Mouse (Mus musculus): Measurements from ENCODE around the gene Sorcs3. TPM values are rescaled to one million over a fixed set of nuclear protein-coding genes. Genes with fewer than 3 reads are reported as not detected.

The Sorcs3 gene
- 0.03 and 0.07 TPM in 2 replicates for polyA plus RNA-seq (2015; fragmentation: Nextera tagmentation; extraction: Ambion mirVana)

DNA sequence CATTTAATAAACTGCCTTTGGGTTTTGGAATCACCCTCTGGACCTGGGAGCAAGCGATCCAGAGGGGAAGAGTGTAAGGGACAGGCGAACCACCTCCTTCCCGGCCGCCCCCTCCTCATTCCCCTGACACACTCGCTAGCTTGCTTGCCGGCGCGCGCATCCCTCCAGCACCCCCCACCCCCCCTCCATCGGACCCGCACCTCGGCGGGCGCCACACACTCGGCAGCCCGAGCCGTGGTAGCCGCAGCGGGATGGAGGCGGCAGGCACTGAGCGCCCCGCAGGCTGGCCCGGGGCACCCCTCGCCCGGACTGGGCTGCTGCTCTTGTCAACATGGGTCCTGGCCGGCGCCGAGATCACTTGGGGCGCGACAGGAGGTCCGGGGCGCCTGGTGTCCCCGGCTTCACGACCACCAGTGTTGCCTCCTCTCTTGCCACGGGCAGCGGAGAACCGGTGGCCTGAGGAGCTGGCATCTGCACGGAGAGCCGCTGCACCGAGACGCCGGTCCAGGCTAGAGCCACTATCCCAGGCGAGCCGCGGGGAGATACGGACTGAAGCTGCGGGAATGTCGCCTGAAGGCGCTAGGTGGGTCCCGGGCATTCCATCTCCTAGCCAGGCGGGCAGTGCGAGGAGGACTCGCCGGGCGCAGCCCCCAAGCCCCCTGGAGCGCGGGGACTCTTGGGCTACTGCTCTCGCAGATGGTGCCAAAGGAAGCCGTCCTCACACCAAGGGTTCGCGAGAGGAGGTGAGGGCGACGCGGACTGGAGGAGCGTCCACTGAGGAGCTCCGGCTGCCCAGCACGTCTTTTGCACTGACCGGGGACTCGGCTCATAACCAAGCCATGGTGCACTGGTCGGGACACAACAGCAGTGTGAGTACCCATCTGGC is at the start of gene Sorcs3:
Gene Sorcs3 (plus strand): TSS at position 97 of the 886 bp plus-strand sequence.
- no peak for ATAC-seq (ENCODE audit: insufficient read depth)
- Histone ChIP-seq H3K36me3 (replicated peaks) (no peaks in the 10 kb centered on the region), H3K9ac (no peak within 1 kb of the TSS), H3K4me3 (replicated peaks) (no peak within 1 kb of the TSS; the same call in 1 of the 2 replicates), H3K27me3 (peaks cover 53% of the 10 kb centered on the region), H3K9me3 (replicated peaks) (no peaks in the 10 kb centered on the region), H3K4me2 (peak within 1 kb of the TSS; percentile 30), H3K4me1 (replicated peaks) (no peaks in the 10 kb centered on the region), H3K27ac (replicated peaks) (no peak within 1 kb of the TSS)
- WGBS (ENCODE audit: insufficient replicate concordance), result 2% methylated on average over 70 of the region's 70 CpGs

DNA sequence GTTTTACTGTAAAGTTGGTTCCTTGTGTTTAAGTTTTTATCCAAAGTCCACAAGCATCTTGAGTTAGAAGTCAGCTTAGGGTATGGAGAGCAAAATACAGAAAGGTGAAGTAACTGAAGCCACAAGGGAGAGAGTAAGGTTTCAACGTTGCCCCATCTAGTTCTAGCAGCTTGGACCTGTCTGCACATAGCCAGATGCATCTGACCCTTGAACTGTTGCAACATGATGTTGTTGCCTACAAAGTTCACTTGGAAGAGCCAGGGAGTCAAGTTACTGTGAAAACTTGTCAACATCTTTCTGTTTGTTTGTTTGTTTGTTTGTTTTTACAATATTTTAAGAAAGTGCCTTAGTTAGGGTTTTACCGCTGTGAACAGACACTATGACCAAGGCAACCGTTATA is 40.5 kb upstream of the Sorcs3 start:
- Histone ChIP-seq H3K4me2 (no peak overlapping the region), H3K27ac (replicated peaks) (no peak overlapping the region), H3K36me3 (replicated peaks) (no peaks in the 10 kb centered on the region), H3K9me3 (replicated peaks) (no peaks in the 10 kb centered on the region; the same call in 1 of the 2 replicates), H3K9ac (no peak overlapping the region), H3K4me1 (replicated peaks) (no peaks in the 10 kb centered on the region), H3K4me3 (replicated peaks) (no peak overlapping the region), H3K27me3 (no peaks in the 10 kb centered on the region)
- ATAC-seq (ENCODE audit: insufficient read depth), result no peak
- 79% methylated on average over 3 of the region's 3 CpGs for WGBS (ENCODE audit: insufficient replicate concordance)

DNA sequence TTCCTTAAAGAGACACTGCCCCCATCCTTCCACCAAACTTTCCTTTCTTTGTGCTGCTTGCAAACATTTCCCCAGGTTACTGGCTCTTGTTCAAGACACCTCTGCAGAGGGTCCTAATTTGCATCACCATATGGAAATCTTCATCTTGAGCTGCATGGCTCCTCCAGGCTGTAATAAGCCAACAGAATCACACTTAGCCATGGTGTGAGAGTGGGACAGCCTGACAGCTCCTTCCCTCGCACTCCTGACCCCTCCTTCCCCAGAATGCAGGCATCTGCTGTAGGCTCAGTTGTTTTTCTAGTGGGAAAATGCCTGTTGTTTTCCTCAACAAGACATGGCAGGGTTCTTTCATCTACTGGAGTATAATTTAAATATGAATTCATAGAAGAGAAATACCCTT is 38.7 kb upstream of the Sorcs3 start:
- 26% methylated on average over 1 of the region's 1 CpGs for WGBS (ENCODE audit: insufficient replicate concordance)
- Histone ChIP-seq H3K4me3 (replicated peaks) (no peak overlapping the region), H3K27me3 (no peaks in the 10 kb centered on the region), H3K4me2 (no peak overlapping the region), H3K4me1 (replicated peaks) (no peaks in the 10 kb centered on the region), H3K36me3 (replicated peaks) (no peaks in the 10 kb centered on the region), H3K9ac (no peak overlapping the region), H3K9me3 (replicated peaks) (no peaks in the 10 kb centered on the region; the same call in 1 of the 2 replicates), H3K27ac (replicated peaks) (no peak overlapping the region)
- no peak for ATAC-seq (ENCODE audit: insufficient read depth)

DNA sequence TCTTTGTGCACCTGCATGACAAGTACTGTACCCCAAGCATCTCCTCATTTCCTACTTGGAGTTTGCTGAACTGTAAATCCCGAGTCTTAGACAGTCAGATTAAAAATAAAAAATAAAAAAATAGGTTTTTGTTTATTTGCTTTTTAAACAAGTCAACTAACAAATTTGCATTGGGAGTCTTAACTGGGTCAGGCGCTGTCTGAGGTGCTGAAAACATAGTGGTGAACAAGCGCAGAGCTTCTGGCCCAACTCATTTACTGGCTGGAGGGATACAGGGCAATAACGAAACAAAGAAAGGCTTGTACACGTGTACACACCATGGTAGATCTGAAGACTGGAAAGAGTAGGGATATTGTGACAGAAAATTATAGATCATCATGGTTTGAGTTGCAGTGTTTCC is 37.5 kb upstream of the Sorcs3 start:
- 31% methylated on average over 5 of the region's 5 CpGs for WGBS (ENCODE audit: insufficient replicate concordance)
- H3K27me3 ChIP-seq, result no peaks in the 10 kb centered on the region
- no peak overlapping the region for H3K4me2 ChIP-seq
- H3K27ac ChIP-seq (replicated peaks), result no peak overlapping the region
- H3K4me1 ChIP-seq (replicated peaks), result no peaks in the 10 kb centered on the region
- H3K9ac ChIP-seq, result no peak overlapping the region
- ATAC-seq (ENCODE audit: insufficient read depth), result no peak
- no peak overlapping the region for H3K4me3 ChIP-seq (replicated peaks)
- no peaks in the 10 kb centered on the region for H3K36me3 ChIP-seq (replicated peaks)
- no peaks in the 10 kb centered on the region for H3K9me3 ChIP-seq (replicated peaks)

DNA sequence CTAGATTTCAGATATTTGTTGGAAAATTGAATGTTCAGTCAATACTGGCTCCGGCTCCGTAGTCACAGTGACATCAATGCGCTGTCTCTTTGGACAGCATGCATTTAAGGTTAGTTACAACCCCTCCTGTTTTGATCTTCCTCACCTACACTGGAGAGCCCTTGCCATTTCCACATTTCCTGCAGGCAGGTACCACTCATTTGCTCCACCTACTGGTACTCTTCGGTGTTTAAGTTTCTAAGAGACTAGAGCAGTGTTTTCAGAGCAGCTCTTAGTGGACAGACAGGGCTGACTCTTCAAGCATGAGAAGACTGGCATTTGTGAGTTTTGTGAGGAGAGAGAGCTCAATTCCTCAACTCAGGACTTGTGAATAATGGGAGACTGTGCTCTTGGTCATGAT is 31.1 kb upstream of the Sorcs3 start:
- Histone ChIP-seq H3K27me3 (no peaks in the 10 kb centered on the region), H3K9me3 (replicated peaks) (no peaks in the 10 kb centered on the region), H3K4me1 (replicated peaks) (no peaks in the 10 kb centered on the region), H3K27ac (replicated peaks) (no peak overlapping the region), H3K36me3 (replicated peaks) (no peaks in the 10 kb centered on the region), H3K9ac (no peak overlapping the region), H3K4me2 (no peak overlapping the region), H3K4me3 (replicated peaks) (no peak overlapping the region)
- 53% methylated on average over 4 of the region's 4 CpGs for WGBS (ENCODE audit: insufficient replicate concordance)
- no peak for ATAC-seq (ENCODE audit: insufficient read depth)

DNA sequence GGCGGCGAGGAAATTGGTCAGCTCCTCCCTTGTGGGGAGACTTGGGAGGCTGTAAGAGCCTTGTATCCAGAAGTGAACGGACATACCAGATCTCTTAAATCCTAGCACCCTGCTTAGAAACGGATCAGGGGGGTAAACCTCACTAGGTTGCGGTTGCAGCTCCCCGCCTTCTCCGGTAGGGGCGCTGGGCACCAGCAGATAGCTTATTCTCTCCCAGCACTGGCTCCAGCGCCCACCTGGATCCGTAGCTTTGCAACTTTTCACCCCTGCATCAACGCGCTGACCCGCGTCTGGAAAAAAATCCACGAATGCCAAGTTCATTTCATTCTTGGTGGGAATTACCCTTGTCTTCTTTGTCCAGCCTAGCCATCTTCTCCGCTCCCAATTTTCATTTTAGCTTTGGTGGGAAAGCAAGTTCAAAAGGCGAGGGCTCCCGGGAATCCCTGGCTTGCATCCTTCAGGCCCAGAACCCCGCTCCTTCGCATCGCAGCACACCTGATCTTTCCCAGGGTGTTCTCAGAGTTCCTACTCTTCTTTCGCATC is 1.8 kb upstream of the Sorcs3 start:
- peaks cover 53% of the 10 kb centered on the region for H3K27me3 ChIP-seq
- WGBS (ENCODE audit: insufficient replicate concordance), result 3% methylated on average over 22 of the region's 22 CpGs
- H3K27ac ChIP-seq (replicated peaks), result no peak overlapping the region

DNA sequence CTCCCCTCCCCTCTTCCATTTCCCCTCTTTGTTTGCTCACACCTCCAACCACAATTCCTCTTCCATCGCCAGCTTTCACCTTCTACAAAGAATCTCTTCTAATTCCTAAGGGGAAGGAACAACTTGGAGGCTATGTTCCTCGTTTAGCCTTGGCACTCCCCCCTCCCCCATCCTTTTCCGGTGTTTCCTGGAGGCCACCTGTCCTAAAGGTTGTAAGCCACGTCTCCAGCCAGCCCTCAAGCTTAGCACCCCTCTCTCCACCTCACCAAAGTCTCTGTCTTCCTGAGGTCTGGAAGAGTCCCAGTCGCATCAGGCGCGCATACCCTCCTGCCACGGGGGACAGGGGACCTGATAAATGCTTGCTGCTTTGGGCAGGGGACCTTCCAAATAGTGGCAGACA is 1.3 kb upstream of the Sorcs3 start:
- no peak overlapping the region for H3K27ac ChIP-seq (replicated peaks)
- peaks cover 53% of the 10 kb centered on the region for H3K27me3 ChIP-seq
- H3K4me3 ChIP-seq (replicated peaks), result no peak overlapping the region
- no peak overlapping the region for H3K9ac ChIP-seq
- 1% methylated on average over 8 of the region's 8 CpGs for WGBS (ENCODE audit: insufficient replicate concordance)
- no peak for ATAC-seq (ENCODE audit: insufficient read depth)
- no peaks in the 10 kb centered on the region for H3K36me3 ChIP-seq (replicated peaks)
- H3K4me2 ChIP-seq, result peak overlapping the region; percentile 30; the same call in 1 of the 2 replicates
- no peaks in the 10 kb centered on the region for H3K9me3 ChIP-seq (replicated peaks)
- no peaks in the 10 kb centered on the region for H3K4me1 ChIP-seq (replicated peaks)

More for the DNA sequence above, 1.8 kb upstream of the Sorcs3 start:
- no peak for ATAC-seq (ENCODE audit: insufficient read depth)
- Histone ChIP-seq H3K36me3 (replicated peaks) (no peaks in the 10 kb centered on the region), H3K4me1 (replicated peaks) (no peaks in the 10 kb centered on the region), H3K9me3 (replicated peaks) (no peaks in the 10 kb centered on the region), H3K9ac (no peak overlapping the region), H3K4me2 (no peak overlapping the region), H3K4me3 (replicated peaks) (no peak overlapping the region)

DNA sequence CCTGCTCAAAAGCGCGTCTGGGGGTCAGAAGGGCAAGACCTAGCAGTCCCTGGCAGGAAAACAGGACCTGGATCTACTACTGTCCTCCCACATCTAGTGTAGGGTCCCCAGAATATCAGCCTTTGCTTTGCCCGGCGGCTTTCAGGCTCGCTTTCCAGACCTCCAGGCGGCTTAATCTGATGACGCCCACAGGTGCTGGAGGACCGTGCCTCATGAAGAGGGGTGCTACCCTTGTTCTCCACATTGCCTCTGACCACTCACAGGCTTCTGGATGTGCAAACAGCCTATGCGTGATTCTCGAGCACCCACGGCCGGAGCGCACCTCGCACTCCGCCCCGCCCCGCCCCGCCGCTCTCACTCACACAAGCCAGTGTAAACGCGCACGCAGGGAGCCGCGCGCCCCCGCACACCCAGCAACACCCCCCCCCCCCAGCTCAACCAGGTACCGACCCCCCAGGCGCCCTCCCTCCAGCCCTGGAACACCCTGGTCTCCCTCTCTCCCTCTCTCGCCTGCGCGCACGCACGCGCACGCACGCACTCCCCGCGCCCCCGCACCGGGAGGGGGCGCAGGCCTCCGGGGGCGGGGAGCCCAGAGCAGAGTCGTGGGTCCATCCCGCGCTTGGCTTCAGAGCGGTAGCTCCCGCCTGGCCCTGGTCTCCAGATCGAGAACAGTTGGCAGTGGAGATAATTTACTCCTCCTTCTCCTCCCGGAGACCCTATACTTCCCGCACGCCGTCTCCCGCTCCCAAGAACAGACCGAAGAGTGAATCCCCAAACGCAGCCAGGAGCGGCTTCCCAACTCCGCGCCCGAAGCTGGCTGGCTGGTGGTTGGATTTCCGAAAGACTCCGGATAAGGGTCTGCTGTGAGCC is 698 bp upstream of the Sorcs3 start:
- no peak for ATAC-seq (ENCODE audit: insufficient read depth)
- Histone ChIP-seq H3K27me3 (peaks cover 53% of the 10 kb centered on the region), H3K4me1 (replicated peaks) (no peaks in the 10 kb centered on the region), H3K9ac (no peak overlapping the region), H3K36me3 (replicated peaks) (no peaks in the 10 kb centered on the region), H3K4me2 (peak overlapping the region; percentile 30), H3K4me3 (replicated peaks) (no peak overlapping the region), H3K9me3 (replicated peaks) (no peaks in the 10 kb centered on the region), H3K27ac (replicated peaks) (no peak overlapping the region)
- whole genome bisulfite sequencing (ENCODE audit: insufficient replicate concordance), result 3% methylated on average over 51 of the region's 62 CpGs

DNA sequence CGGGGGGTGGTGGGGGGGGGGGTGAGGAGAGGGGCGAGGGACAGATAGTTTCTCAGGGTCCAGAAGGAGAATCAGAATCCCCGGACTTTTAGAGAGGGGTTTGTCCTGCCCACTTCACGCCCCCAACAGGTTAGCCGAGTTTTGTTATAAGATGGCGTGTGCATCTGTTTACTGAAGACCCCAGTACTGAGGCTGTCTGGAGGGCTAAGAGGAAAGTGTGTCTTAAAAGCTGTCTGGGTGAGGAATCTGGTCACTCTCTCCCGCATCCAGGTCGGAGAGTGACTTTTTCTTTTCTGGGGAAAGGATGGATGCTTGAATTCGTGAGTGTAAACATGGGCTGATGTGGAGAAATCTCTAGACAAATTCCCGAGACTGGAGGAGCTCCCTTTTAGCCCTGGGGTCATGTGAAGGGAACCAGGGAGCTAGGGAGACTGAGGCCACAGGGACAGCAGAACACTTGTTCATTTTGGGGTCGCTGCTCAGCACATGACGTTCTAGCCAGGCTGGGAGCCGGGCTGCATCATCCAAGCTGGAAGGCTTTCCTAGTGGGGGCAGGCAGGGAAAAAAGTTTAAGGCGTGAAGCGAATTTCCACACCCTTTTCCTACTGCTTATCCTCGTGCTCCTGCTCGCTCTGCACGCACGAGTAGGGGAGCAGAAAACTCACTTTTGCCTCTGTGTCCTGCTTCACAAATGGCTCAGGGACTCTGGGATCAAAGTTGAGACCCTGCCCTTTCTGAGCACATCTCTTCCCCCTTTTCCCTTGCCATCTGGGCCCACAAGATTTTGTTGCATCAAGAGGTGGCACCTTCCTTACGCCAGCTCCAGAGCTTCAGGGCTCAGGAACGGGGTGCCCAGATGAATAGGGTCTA is 1.3 kb downstream of the Sorcs3 start:
- no peak for ATAC-seq (ENCODE audit: insufficient read depth)
- H3K4me2 ChIP-seq, result no peak overlapping the region
- WGBS (ENCODE audit: insufficient replicate concordance), result 3% methylated on average over 21 of the region's 21 CpGs
- H3K9ac ChIP-seq, result no peak overlapping the region
- H3K9me3 ChIP-seq (replicated peaks), result no peaks in the 10 kb centered on the region
- no peaks in the 10 kb centered on the region for H3K4me1 ChIP-seq (replicated peaks)
- no peak overlapping the region for H3K4me3 ChIP-seq (replicated peaks)
- no peaks in the 10 kb centered on the region for H3K36me3 ChIP-seq (replicated peaks)
- no peak overlapping the region for H3K27ac ChIP-seq (replicated peaks)
- H3K27me3 ChIP-seq, result peaks cover 53% of the 10 kb centered on the region

DNA sequence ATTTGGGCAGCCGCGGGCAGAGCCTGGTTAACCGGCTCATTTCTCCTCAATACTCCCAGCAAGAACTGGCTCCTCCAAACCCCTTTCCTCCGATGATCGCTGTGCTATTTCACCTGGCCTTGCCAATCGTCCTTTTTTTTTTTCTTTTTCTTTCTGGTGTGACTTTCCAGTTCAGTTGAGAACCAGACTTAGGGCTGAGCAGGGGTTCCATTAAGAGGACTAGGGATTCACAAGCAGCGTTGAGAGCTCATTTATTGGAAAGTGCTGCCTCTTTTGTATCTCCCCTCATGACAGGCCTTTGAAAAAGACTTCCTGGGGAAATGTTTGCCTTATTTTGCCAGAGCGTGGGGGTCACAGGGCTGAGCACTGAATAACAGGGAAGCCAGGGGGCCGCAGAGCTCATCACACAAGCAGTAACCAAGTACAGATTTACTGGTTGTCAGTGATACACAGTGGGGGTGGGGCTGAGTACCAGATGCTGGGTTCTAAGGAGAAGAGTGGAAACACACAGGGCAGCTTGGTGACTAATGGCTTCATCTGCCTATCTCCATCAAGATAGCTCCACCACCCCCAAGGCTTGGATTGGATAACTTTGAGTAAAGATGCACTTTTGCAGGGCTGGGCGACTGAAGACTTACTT is 2.0 kb downstream of the Sorcs3 start:
- H3K27me3 ChIP-seq, result peaks cover 53% of the 10 kb centered on the region
- no peak overlapping the region for H3K4me2 ChIP-seq
- no peaks in the 10 kb centered on the region for H3K9me3 ChIP-seq (replicated peaks)
- no peak overlapping the region for H3K27ac ChIP-seq (replicated peaks)
- no peak overlapping the region for H3K9ac ChIP-seq
- no peak overlapping the region for H3K4me3 ChIP-seq (replicated peaks)
- WGBS (ENCODE audit: insufficient replicate concordance), result 14% methylated on average over 10 of the region's 10 CpGs
- no peaks in the 10 kb centered on the region for H3K36me3 ChIP-seq (replicated peaks)
- H3K4me1 ChIP-seq (replicated peaks), result no peaks in the 10 kb centered on the region
- ATAC-seq (ENCODE audit: insufficient read depth), result no peak
